Mouse (Mus musculus) hindbrain, embryonic 15.5 days (tissue): ENCODE measurements at regions not wholly inside any gene's neighbourhood (a gene's known extent, or its start where the extent isn't known, plus 50 kb on each side); places are given as distances from the start of the nearest gene placed in this dataset.

ENCODE experiments used
- ATAC-seq: fragments of 200-750 bp; cut with Nextera tagmentation; 2 replicates; pipeline ENCODE4 v1.8.0; 2017; ENCODE audit warnings: low read depth, moderate number of reproducible peaks, moderate TSS enrichment; ENCODE audit not compliant: low FRiP score
- H3K27ac ChIP-seq: fragments of 300-500 bp; sonication (generic); replicated peaks from 2 replicates; pipeline ENCODE4 v1.5.1; 2015; ENCODE audit warnings: mild to moderate bottlenecking, inconsistent platforms
- H3K27me3 ChIP-seq: fragments of 300-500 bp; sonication (generic); 2 replicates; pipeline ENCODE4 v1.6.1; 2015; ENCODE audit warnings: control low read depth, inconsistent platforms
- H3K36me3 ChIP-seq: fragments of 300-500 bp; sonication (generic); 2 replicates; pipeline ENCODE4 v1.6.1; 2015; ENCODE audit warnings: control low read depth, inconsistent platforms
- H3K4me1 ChIP-seq: fragments of 300-500 bp; sonication (generic); replicated peaks from 2 replicates; pipeline ENCODE4 v1.6.1; 2015; ENCODE audit warnings: control low read depth, inconsistent platforms
- H3K4me2 ChIP-seq: fragments of 300-500 bp; sonication (generic); 2 replicates; pipeline ENCODE4 v1.6.1; 2015; ENCODE audit warnings: moderate library complexity, mild to moderate bottlenecking, inconsistent platforms
- H3K4me3 ChIP-seq: fragments of 300-500 bp; sonication (generic); 2 replicates; pipeline ENCODE4 v1.5.1; 2015; ENCODE audit warnings: mild to moderate bottlenecking, inconsistent platforms
- H3K9ac ChIP-seq: fragments of 300-500 bp; sonication (generic); 2 replicates; pipeline ENCODE4 v1.6.1; 2015; ENCODE audit warnings: inconsistent platforms
- H3K9me3 ChIP-seq: fragments of 300-500 bp; sonication (generic); 2 replicates; pipeline ENCODE4 v1.6.1; 2016; ENCODE audit warnings: control low read depth, inconsistent platforms
- WGBS: fragments of 180-500 bp; shearing (Covaris S2); methylation state at CpG from one replicate; pipeline ENCODE4 v1.1.7; 2015; 5-methylcytosine and 5-hydroxymethylcytosine counted together

DNA sequence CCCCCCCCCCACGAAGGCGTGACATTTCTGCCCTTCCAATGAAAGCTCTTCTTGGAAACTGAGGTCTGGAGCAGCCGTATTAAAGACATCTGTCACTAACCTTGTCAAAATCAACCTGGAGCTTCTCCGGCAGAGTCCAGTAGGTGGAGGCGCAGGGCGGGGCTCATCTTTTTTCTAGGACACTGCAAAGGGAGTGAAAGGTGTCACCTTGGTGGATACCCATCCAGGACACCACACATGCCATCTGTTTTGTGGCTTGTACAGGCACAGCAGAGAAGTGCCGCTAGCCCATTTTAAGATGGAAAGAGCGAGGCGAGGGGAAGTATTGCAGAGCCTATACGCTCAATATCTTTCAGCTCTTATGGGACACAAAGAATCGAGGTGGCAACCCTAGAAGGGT, 184.5 kb upstream of the Zfp618 start:
- no peak; the same call in none of the 2 replicates for ATAC-seq
- Histone ChIP-seq H3K9me3 (no peaks in the 10 kb centered on the region), H3K4me2 (peak overlapping the region; percentile 70), H3K36me3 (no peaks in the 10 kb centered on the region), H3K27ac (peak overlapping the region; percentile 53), H3K4me3 (peak overlapping the region; percentile 40), H3K27me3 (no peaks in the 10 kb centered on the region), H3K9ac (peak overlapping the region; percentile 39; the same call in 1 of the 2 replicates), H3K4me1 (peaks cover 16% of the 10 kb centered on the region)
- 37% methylated on average over 11 of the region's 11 CpGs for WGBS

GRCm38 (mm10) chr4:62781309-62781800, 184.0 kb upstream of the Zfp618 start:
- Histone ChIP-seq H3K9me3 (no peaks in the 10 kb centered on the region), H3K9ac (no peak overlapping the region), H3K27me3 (no peaks in the 10 kb centered on the region), H3K4me3 (peak overlapping the region; percentile 40), H3K27ac (peak overlapping the region; percentile 53; the same call in 1 of the 2 replicates), H3K36me3 (no peaks in the 10 kb centered on the region), H3K4me1 (peaks cover 16% of the 10 kb centered on the region), H3K4me2 (peak overlapping the region; percentile 70)
- no peak for ATAC-seq
- WGBS = 23% methylated on average over 8 of the region's 8 CpGs

DNA sequence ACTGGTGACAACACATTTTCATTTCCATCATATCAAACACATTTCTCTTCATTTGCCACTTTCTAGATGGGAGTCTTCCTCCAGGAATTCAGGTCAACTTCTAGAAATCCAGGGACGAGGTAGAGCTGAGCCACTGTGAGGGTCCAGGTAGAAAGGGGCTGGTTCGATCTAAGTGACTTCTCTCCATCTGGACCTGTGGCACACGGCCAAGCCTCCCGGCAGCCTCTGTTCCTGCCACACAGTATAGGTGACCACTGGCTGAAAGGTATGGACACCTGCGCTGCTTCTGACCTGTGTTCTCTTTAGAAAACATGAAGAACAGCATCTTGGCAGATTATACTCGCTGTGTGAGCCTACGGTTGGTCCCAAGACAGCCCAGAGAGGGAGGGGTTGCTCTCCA, 179.7 kb upstream of the Zfp618 start:
- Histone ChIP-seq H3K4me3 (no peak overlapping the region), H3K4me1 (peaks cover 13% of the 10 kb centered on the region), H3K9me3 (no peaks in the 10 kb centered on the region), H3K27ac (no peak overlapping the region), H3K27me3 (no peaks in the 10 kb centered on the region), H3K36me3 (no peaks in the 10 kb centered on the region), H3K4me2 (no peak overlapping the region), H3K9ac (no peak overlapping the region)
- no peak for ATAC-seq
- 87% methylated on average over 7 of the region's 7 CpGs for WGBS

DNA sequence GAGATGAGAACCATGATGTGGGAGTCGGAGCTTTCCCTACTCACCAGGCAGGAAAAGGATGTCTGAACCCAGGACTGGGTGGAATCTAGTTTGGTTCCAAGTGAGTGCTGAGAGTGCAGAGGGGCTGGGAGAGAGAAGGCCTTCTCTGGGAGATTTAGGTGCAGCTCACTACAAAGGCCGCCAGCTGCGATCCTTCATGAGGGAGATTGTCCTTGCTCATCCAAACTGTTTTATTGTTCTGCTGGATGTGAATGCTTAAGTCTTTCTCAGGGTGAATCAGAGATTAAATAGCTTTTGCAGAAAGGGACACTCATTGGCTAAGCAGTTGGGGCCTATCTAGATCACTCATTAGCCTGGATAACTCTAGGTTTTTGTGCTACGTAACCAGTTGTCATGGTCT, 175.7 kb upstream of the Zfp618 start:
- ATAC-seq = no peak
- Histone ChIP-seq H3K4me2 (no peak overlapping the region), H3K4me1 (no peaks in the 10 kb centered on the region), H3K36me3 (no peaks in the 10 kb centered on the region), H3K9me3 (no peaks in the 10 kb centered on the region), H3K9ac (no peak overlapping the region), H3K27ac (no peak overlapping the region), H3K4me3 (no peak overlapping the region), H3K27me3 (no peaks in the 10 kb centered on the region)
- WGBS = 75% methylated on average over 4 of the region's 4 CpGs

- Histone ChIP-seq H3K4me2 (no peak overlapping the region), H3K27me3 (no peaks in the 10 kb centered on the region), H3K9me3 (no peaks in the 10 kb centered on the region), H3K4me1 (no peaks in the 10 kb centered on the region), H3K4me3 (no peak overlapping the region), H3K27ac (no peak overlapping the region), H3K9ac (no peak overlapping the region), H3K36me3 (no peaks in the 10 kb centered on the region)
- WGBS = 68% methylated on average over 5 of the region's 5 CpGs
- no peak for ATAC-seq
Observed at GRCm38 (mm10) chr4:62793582-62793981, 171.8 kb upstream of the Zfp618 start.

DNA sequence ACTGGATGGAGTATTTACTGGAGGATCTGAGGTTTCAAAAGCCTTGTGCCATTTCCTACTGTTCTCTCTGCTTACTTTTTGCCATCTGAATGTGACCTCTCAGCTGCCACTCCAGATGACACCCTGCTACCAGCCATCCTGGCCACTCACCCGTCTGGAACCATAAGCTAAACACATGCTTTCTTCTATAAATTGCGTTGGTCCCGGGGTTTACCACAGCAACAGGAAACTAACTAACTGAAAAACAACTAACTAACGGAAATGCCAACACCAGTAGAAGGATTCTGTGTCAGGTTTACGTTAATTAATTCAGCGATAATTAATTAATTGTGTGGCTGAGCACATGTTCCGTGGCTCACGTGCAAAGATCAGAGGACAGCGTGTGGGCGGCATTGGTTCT, 169.8 kb upstream of the Zfp618 start:
- H3K27me3 ChIP-seq = no peaks in the 10 kb centered on the region
- no peak overlapping the region for H3K27ac ChIP-seq
- 60% methylated on average over 10 of the region's 10 CpGs for WGBS
- H3K4me2 ChIP-seq = no peak overlapping the region
- H3K9ac ChIP-seq = no peak overlapping the region
- H3K4me3 ChIP-seq = no peak overlapping the region
- ATAC-seq = no peak
- H3K4me1 ChIP-seq = no peaks in the 10 kb centered on the region
- no peaks in the 10 kb centered on the region for H3K9me3 ChIP-seq
- no peaks in the 10 kb centered on the region for H3K36me3 ChIP-seq

- no peak for ATAC-seq
- 81% methylated on average over 4 of the region's 4 CpGs for WGBS
- H3K9me3 ChIP-seq = no peaks in the 10 kb centered on the region
Observed at GRCm38 (mm10) chr4:62799923-62800322, 165.4 kb upstream of the Zfp618 start.

GRCm38 (mm10) chr4:62805841-62806240, 159.5 kb upstream of the Zfp618 start:
- Histone ChIP-seq H3K9me3 (no peaks in the 10 kb centered on the region), H3K36me3 (no peaks in the 10 kb centered on the region), H3K9ac (no peak overlapping the region), H3K27me3 (no peaks in the 10 kb centered on the region), H3K4me3 (no peak overlapping the region), H3K4me1 (0 out of 2 replicates have a peak, but pooled peaks cover 8% of the 10 kb centered on the region), H3K27ac (no peak overlapping the region), H3K4me2 (no peak overlapping the region)
- 0 out of 2 replicates have a peak, but pooled peaks have one; percentile 23 for ATAC-seq
- WGBS = 25% methylated on average over 6 of the region's 6 CpGs

More at GRCm38 (mm10) chr4:62799923-62800322, 165.4 kb upstream of the Zfp618 start:
- H3K27me3 ChIP-seq = no peaks in the 10 kb centered on the region
- H3K4me1 ChIP-seq = no peaks in the 10 kb centered on the region
- no peak overlapping the region for H3K9ac ChIP-seq
- no peak overlapping the region for H3K4me3 ChIP-seq
- no peak overlapping the region for H3K27ac ChIP-seq
- no peak overlapping the region for H3K4me2 ChIP-seq
- H3K36me3 ChIP-seq = no peaks in the 10 kb centered on the region

GRCm38 (mm10) chr4:62806786-62807185, 158.6 kb upstream of the Zfp618 start:
- Histone ChIP-seq H3K9ac (no peak overlapping the region), H3K36me3 (no peaks in the 10 kb centered on the region), H3K9me3 (no peaks in the 10 kb centered on the region), H3K27ac (no peak overlapping the region), H3K4me1 (0 out of 2 replicates have a peak, but pooled peaks cover 8% of the 10 kb centered on the region), H3K4me2 (no peak overlapping the region), H3K27me3 (no peaks in the 10 kb centered on the region), H3K4me3 (no peak overlapping the region)
- WGBS = 77% methylated on average over 2 of the region's 2 CpGs
- no peak for ATAC-seq

GRCm38 (mm10) chr4:62807926-62808552, 157.3 kb upstream of the Zfp618 start:
- H3K36me3 ChIP-seq = no peaks in the 10 kb centered on the region
- 0 out of 2 replicates have a peak, but pooled peaks cover 8% of the 10 kb centered on the region for H3K4me1 ChIP-seq
- no peak overlapping the region for H3K27ac ChIP-seq
- no peak overlapping the region for H3K9ac ChIP-seq
- H3K27me3 ChIP-seq = no peaks in the 10 kb centered on the region
- no peak overlapping the region for H3K4me3 ChIP-seq
- ATAC-seq = no peak
- H3K9me3 ChIP-seq = no peaks in the 10 kb centered on the region
- 64% methylated on average over 12 of the region's 12 CpGs for WGBS
- no peak overlapping the region for H3K4me2 ChIP-seq

DNA sequence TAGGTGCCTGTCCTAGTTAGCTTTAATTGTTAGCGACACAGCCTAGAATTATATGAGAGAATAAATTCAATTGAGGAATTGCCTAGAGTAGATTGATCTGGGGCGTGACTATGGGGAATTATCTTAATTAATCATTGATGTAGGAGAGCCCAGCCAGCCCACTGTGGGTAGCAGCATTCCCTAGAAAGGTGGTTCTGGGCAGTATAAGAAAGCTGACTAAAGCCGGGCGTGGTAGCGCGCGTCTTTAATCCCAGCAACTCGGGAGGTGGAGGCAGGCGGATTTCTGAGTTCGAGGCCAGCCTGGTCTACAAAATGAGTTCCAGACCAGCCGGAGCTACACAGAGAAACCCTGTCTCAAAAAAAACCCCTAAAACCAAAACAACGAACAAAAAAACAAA, 156.8 kb upstream of the Zfp618 start:
- no peak overlapping the region for H3K4me3 ChIP-seq
- no peak overlapping the region for H3K4me2 ChIP-seq
- 97% methylated on average over 12 of the region's 12 CpGs for WGBS
- H3K27me3 ChIP-seq = no peaks in the 10 kb centered on the region
- H3K4me1 ChIP-seq = 0 out of 2 replicates have a peak, but pooled peaks cover 8% of the 10 kb centered on the region
- no peak overlapping the region for H3K27ac ChIP-seq
- no peak overlapping the region for H3K9ac ChIP-seq
- H3K9me3 ChIP-seq = no peaks in the 10 kb centered on the region
- H3K36me3 ChIP-seq = no peaks in the 10 kb centered on the region
- no peak for ATAC-seq

- Histone ChIP-seq H3K4me3 (no peak overlapping the region), H3K9me3 (no peaks in the 10 kb centered on the region), H3K27me3 (no peaks in the 10 kb centered on the region), H3K4me1 (0 out of 2 replicates have a peak, but pooled peaks cover 8% of the 10 kb centered on the region), H3K4me2 (no peak overlapping the region), H3K27ac (no peak overlapping the region), H3K36me3 (no peaks in the 10 kb centered on the region), H3K9ac (no peak overlapping the region)
- no peak for ATAC-seq
- WGBS = 78% methylated on average over 4 of the region's 4 CpGs
Observed at GRCm38 (mm10) chr4:62809048-62809447, 156.3 kb upstream of the Zfp618 start.
